Mouse (Mus musculus): Measurements from ENCODE around the gene Lbx2.
A peak's percentile ranks its signal among the peaks of the same experiment; 100 is the strongest.

The Lbx2 gene

GRCm38 (mm10) chr6:83086121-83087035 lies at the start of gene Lbx2:
Lbx2 (plus strand) TSS chr6:83086367.
- DNase-seq: no peak

- no peak for DNase-seq
Measured at GRCm38 (mm10) chr6:83037188-83037587, 49.0 kb upstream of the Lbx2 start.

- DNase-seq: peak; percentile 84
Measured at GRCm38 (mm10) chr6:83038496-83039012, 47.6 kb upstream of the Lbx2 start.

GRCm38 (mm10) chr6:83040601-83041000 lies 45.6 kb upstream of the Lbx2 start:
- no peak for DNase-seq

GRCm38 (mm10) chr6:83043561-83043960 lies 42.6 kb upstream of the Lbx2 start:
- DNase-seq: no peak

- DNase-seq: no peak
Measured at GRCm38 (mm10) chr6:83043993-83044392, 42.2 kb upstream of the Lbx2 start.

GRCm38 (mm10) chr6:83044742-83045141 lies 41.4 kb upstream of the Lbx2 start:
- no peak for DNase-seq

- no peak for DNase-seq
Measured at GRCm38 (mm10) chr6:83049367-83049766, 36.8 kb upstream of the Lbx2 start.

- DNase-seq: peak; percentile 56
Measured at GRCm38 (mm10) chr6:83053136-83053960, 32.8 kb upstream of the Lbx2 start.

- peak; percentile 95 for DNase-seq
Measured at GRCm38 (mm10) chr6:83054074-83054851, 31.9 kb upstream of the Lbx2 start, which contains the start of gene Aup1. Aup1 (plus strand) TSS chr6:83054521.

- DNase-seq: no peak
Measured at GRCm38 (mm10) chr6:83054871-83055431, 31.2 kb upstream of the Lbx2 start, which contains the start of gene Htra2. Htra2 (minus strand) TSS chr6:83055273.

- DNase-seq: no peak
Measured at GRCm38 (mm10) chr6:83057790-83058189, 28.4 kb upstream of the Lbx2 start, which contains the start of gene Dqx1. Dqx1 (plus strand) TSS chr6:83057844.

- no peak for DNase-seq
Measured at GRCm38 (mm10) chr6:83058725-83059124, 27.4 kb upstream of the Lbx2 start.

GRCm38 (mm10) chr6:83065995-83066394 lies 20.2 kb upstream of the Lbx2 start:
- DNase-seq: no peak

- DNase-seq: no peak
Measured at GRCm38 (mm10) chr6:83066441-83066840, 19.7 kb upstream of the Lbx2 start.

- no peak for DNase-seq
Measured at GRCm38 (mm10) chr6:83068221-83068620, 17.9 kb upstream of the Lbx2 start.

- DNase-seq: no peak
Measured at GRCm38 (mm10) chr6:83068706-83069487, 17.3 kb upstream of the Lbx2 start.

GRCm38 (mm10) chr6:83069488-83070246 lies 16.5 kb upstream of the Lbx2 start:
- DNase-seq: no peak

GRCm38 (mm10) chr6:83070247-83070310 lies 16.1 kb upstream of the Lbx2 start, which contains the start of gene Tlx2:
Tlx2 (minus strand) TSS chr6:83070293.
- no peak for DNase-seq

GRCm38 (mm10) chr6:83070311-83071219 lies 15.6 kb upstream of the Lbx2 start:
- no peak for DNase-seq
